23 mouse cellular contexts compared by ENCODE assay signal in genomic region chr13:31189116-31189515, GRCm38 (mm10).
DNase-seq lines count a peak whose midpoint lies in the region; ATAC-seq and TF ChIP-seq lines count a peak whose summit lies in the region.
"Had no signal": no experiment of that assay in that cellular context is flagged by ENCODE, and none has a peak within 500 bp of the region (broad histone marks: within the 10 kb centered on the region; RNA-seq: fewer than 3 reads in every experiment).

No protein-coding gene starts in this region.

- peaks cover 9% of the 10 kb centered on the region; the same call in 1 of the 2 replicates for H3K4me1 ChIP-seq in lung, embryonic 14.5 days (ENCODE audit: insufficient read depth)
- no peaks in the 10 kb centered on the region for H3K4me1 ChIP-seq in stomach, postnatal 0 days (replicated peaks; ENCODE audit: control insufficient read depth, insufficient read depth)
- H3K4me1 ChIP-seq: forebrain, embryonic 12.5 days; heart, embryonic 15.5 days; hindbrain, embryonic 10.5 days had no signal

- H3K36me3 ChIP-seq in lung, embryonic 14.5 days (ENCODE audit: insufficient read depth), result no peaks in the 10 kb centered on the region
- H3K36me3 ChIP-seq in stomach, postnatal 0 days (ENCODE audit: control insufficient read depth, insufficient read depth, low read length), result no peaks in the 10 kb centered on the region
- H3K36me3 ChIP-seq: embryonic facial prominence, embryonic 13.5 days; forebrain, embryonic 12.5 days; heart, embryonic 15.5 days; hindbrain, embryonic 10.5 days; intestine, embryonic 15.5 days had no signal

- peak; percentile 13 for DNase-seq in adrenal gland, postnatal 10 days
- DNase-seq in adrenal gland, postnatal 36 days, result no peak
- peak; percentile 50 for DNase-seq in lung, embryonic 14.5 days
- no peak for DNase-seq in lung, postnatal 10 days
- peak; percentile 78 for DNase-seq in adipocyte (ENCODE audit: low spot score)
- peak; percentile 61 for DNase-seq in stomach, postnatal 0 days (ENCODE audit: low spot score)
- no peak for DNase-seq in natural killer cell, adult 2 months (ENCODE audit: low spot score in 2 of 2)
- DNase-seq in cerebellum, postnatal 4 days (ENCODE audit: low spot score in 2 of 2), result no peak
- DNase-seq: adrenal gland, postnatal 14 days; cerebellum, adult 11 months; cerebellum, adult 8-10 months; cerebellum, postnatal 25 days; gastrocnemius, adult 2 months; gastrocnemius, postnatal 25 days; heart, postnatal 14 days had no signal

- no peaks in the 10 kb centered on the region for H3K9me3 ChIP-seq in lung, embryonic 14.5 days (ENCODE audit: low read depth, low read length)
- no peaks in the 10 kb centered on the region for H3K9me3 ChIP-seq in stomach, postnatal 0 days (ENCODE audit: control insufficient read depth, low read length)
- H3K9me3 ChIP-seq: embryonic facial prominence, embryonic 13.5 days; forebrain, embryonic 12.5 days; heart, embryonic 15.5 days; hindbrain, embryonic 10.5 days; intestine, embryonic 15.5 days had no signal

- H3K4me2 ChIP-seq in lung, embryonic 14.5 days, result no peak overlapping the region
- no peak overlapping the region for H3K4me2 ChIP-seq in stomach, postnatal 0 days (replicated peaks; ENCODE audit: low read depth)
- H3K4me2 ChIP-seq: embryonic facial prominence, embryonic 13.5 days; forebrain, embryonic 12.5 days; heart, embryonic 15.5 days; hindbrain, embryonic 14.5 days; intestine, embryonic 15.5 days had no signal

- TF ChIP-seq EP300 in stomach, postnatal 0 days (optimal IDR thresholded peaks at IDR 0.05), result no peak

- no peak overlapping the region for H3K4me3 ChIP-seq in lung, embryonic 14.5 days (ENCODE audit: low read depth, low read length)
- H3K4me3 ChIP-seq in stomach, postnatal 0 days (ENCODE audit: low read depth, low read length), result no peak overlapping the region
- H3K4me3 ChIP-seq: embryonic facial prominence, embryonic 13.5 days; forebrain, embryonic 12.5 days; gastrocnemius, adult 2 months; heart, embryonic 15.5 days; hindbrain, embryonic 10.5 days; intestine, embryonic 15.5 days had no signal

- H3K27ac ChIP-seq in lung, embryonic 14.5 days (ENCODE audit: low read depth), result no peak overlapping the region
- H3K27ac ChIP-seq in stomach, postnatal 0 days (replicated peaks), result no peak overlapping the region
- H3K27ac ChIP-seq: embryonic facial prominence, embryonic 13.5 days; forebrain, embryonic 12.5 days; gastrocnemius, adult 2 months; heart, embryonic 15.5 days; hindbrain, embryonic 10.5 days; hindbrain, embryonic 14.5 days; intestine, embryonic 15.5 days had no signal

- H3K27me3 ChIP-seq in lung, embryonic 14.5 days (ENCODE audit: insufficient read depth, low read length), result no peaks in the 10 kb centered on the region
- no peaks in the 10 kb centered on the region for H3K27me3 ChIP-seq in stomach, postnatal 0 days (ENCODE audit: control insufficient read depth, insufficient read depth, low read length)
- H3K27me3 ChIP-seq: CH12.LX; forebrain, embryonic 12.5 days; heart, embryonic 15.5 days; intestine, embryonic 15.5 days had no signal

- TF ChIP-seq CTCF in lung, embryonic 14.5 days (IDR thresholded peaks at IDR 0.05; ENCODE audit: low read depth), result no peak
- no peak for TF ChIP-seq CTCF in stomach, postnatal 0 days (IDR thresholded peaks at IDR 0.05; ENCODE audit: low read depth)

- ATAC-seq in lung, embryonic 14.5 days (ENCODE audit: insufficient read depth), result no peak
- ATAC-seq in stomach, postnatal 0 days (ENCODE audit: low FRiP score, low TSS enrichment), result no peak
- ATAC-seq: forebrain, embryonic 16.5 days; intestine, embryonic 15.5 days had no signal

- H3K9ac ChIP-seq in lung, embryonic 14.5 days, result no peak overlapping the region
- H3K9ac ChIP-seq in stomach, postnatal 0 days (ENCODE audit: low read length), result no peak overlapping the region
- H3K9ac ChIP-seq: embryonic facial prominence, embryonic 13.5 days; forebrain, embryonic 12.5 days; heart, embryonic 15.5 days; hindbrain, embryonic 14.5 days; intestine, embryonic 15.5 days had no signal

- WGBS in lung, embryonic 14.5 days, result 22% methylated on average over 1 of the region's 1 CpGs
- WGBS in stomach, postnatal 0 days, result 10% methylated on average over 1 of the region's 1 CpGs

Comparison
In these comparisons a context has a peak if more than half of its experiments do, and no peak if none do; other contexts are left out.
1. DNase-seq: peak in adrenal gland, postnatal 10 days (single experiment), lung, embryonic 14.5 days (single experiment), adipocyte (single experiment) and stomach, postnatal 0 days (single experiment); none in adrenal gland, postnatal 36 days (0 of 2), lung, postnatal 10 days (single experiment), natural killer cell, adult 2 months (0 of 2) and cerebellum, postnatal 4 days (0 of 2).